Mouse (Mus musculus) MEL (cell line): Measurements from ENCODE around the gene Zfpm1.

Experiments
- CTCF ChIP-seq, 3 experiments: IDR thresholded peaks in 2 of 3; conservative IDR thresholded peaks in 1 of 3; 2 replicates each; pipeline ENCODE4 v1.5.1; 2011 to 2012; ENCODE audit warnings: low read length in 3 of 3, low read depth in 2 of 3, mild to moderate bottlenecking in 2 of 3, improper control_type of control experiment in 1 of 3, inconsistent platforms in 1 of 3, mixed read lengths in 1 of 3, moderate library complexity in 1 of 3; ENCODE audit not compliant: control insufficient read depth in 1 of 3, insufficient read depth in 1 of 3, poor library complexity in 1 of 3, severe bottlenecking in 1 of 3
- KAT2A ChIP-seq: conservative IDR thresholded peaks from 2 replicates; pipeline ENCODE4 v1.6.1; 2012; ENCODE audit warnings: low read depth, low read length, improper control_type of control experiment, inconsistent platforms
- MAFK ChIP-seq: IDR thresholded peaks from 2 replicates; pipeline ENCODE4 v1.6.1; 2011; ENCODE audit warnings: low read depth, mild to moderate bottlenecking, low read length, improper control_type of control experiment, borderline replicate concordance
- MEF2A ChIP-seq: IDR thresholded peaks from 2 replicates; pipeline ENCODE4 v1.6.1; 2014; ENCODE audit warnings: low read depth, mild to moderate bottlenecking, inconsistent platforms, low read length, improper control_type of control experiment; ENCODE audit not compliant: poor library complexity, insufficient replicate concordance, severe bottlenecking; ENCODE audit errors: extremely low read depth
- NELFE ChIP-seq: IDR thresholded peaks from 2 replicates; pipeline ENCODE4 v1.6.1; 2011; ENCODE audit warnings: low read depth, low read length, improper control_type of control experiment
- POLR2A ChIP-seq, 2 experiments: IDR thresholded peaks; 2 replicates each; pipeline ENCODE4 v1.6.1; 2011 to 2012; ENCODE audit warnings: low read length in 2 of 2, mild to moderate bottlenecking in 2 of 2, control low read depth in 1 of 2, improper control_type of control experiment in 1 of 2, low read depth in 1 of 2, moderate library complexity in 1 of 2; ENCODE audit not compliant: control insufficient read depth in 1 of 2, insufficient read depth in 1 of 2, poor library complexity in 1 of 2
- RCOR1 ChIP-seq: IDR thresholded peaks from 2 replicates; pipeline ENCODE4 v1.6.1; 2012; ENCODE audit warnings: low read depth, mild to moderate bottlenecking, inconsistent platforms, low read length, improper control_type of control experiment
- USF1 ChIP-seq: IDR thresholded peaks from 2 replicates; pipeline ENCODE4 v1.6.1; 2014; ENCODE audit warnings: low read depth, mild to moderate bottlenecking, inconsistent platforms, low read length, improper control_type of control experiment, moderate library complexity
- ZNF384 ChIP-seq: IDR thresholded peaks from 2 replicates; pipeline ENCODE4 v1.6.1; 2012; ENCODE audit warnings: low read depth, mild to moderate bottlenecking, inconsistent platforms, low read length, improper control_type of control experiment

GRCm38 (mm10) chr8:122325196-122325595, 43.3 kb downstream of the Zfpm1 start:
- TF ChIP-seq MAFK (no peak), CTCF (IDR thresholded peaks at IDR 0.05 in 2 of 3, conservative IDR thresholded peaks at IDR 0.05 in 1 of 3; ENCODE audit: control insufficient read depth in 1 of 3, insufficient read depth in 1 of 3, low read depth in 2 of 3, low read length in 3 of 3, poor library complexity in 1 of 3, severe bottlenecking in 1 of 3) (no peak), ZNF384 (no peak), POLR2A (IDR thresholded peaks at IDR 0.05; ENCODE audit: control insufficient read depth in 1 of 2, insufficient read depth in 1 of 2, low read depth in 1 of 2, low read length in 2 of 2, poor library complexity in 1 of 2) (no peak; a peak in 1 of 4 replicates), MEF2A (no peak), RCOR1 (no peak), KAT2A (no peak), USF1 (no peak), NELFE (no peak)
